Mouse (Mus musculus) heart, postnatal 0 days (tissue): ENCODE data around the gene Gm9964. TPM values are rescaled to one million over a fixed set of nuclear protein-coding genes. Genes with fewer than 3 reads are reported as not detected.

Source experiments
- ATAC-seq: fragments of 200-750 bp; cut with Nextera tagmentation; 2 replicates; pipeline ENCODE4 v1.8.0; 2017; ENCODE audit warnings: low read depth, moderate number of reproducible peaks, moderate library complexity; ENCODE audit not compliant: insufficient read depth
- DNase-seq: peaks from one replicate; pipeline ENCODE4 v3.0.0-alpha.2; 2016; ENCODE audit warnings: low spot score
- H3K27ac ChIP-seq: fragments of 300-500 bp; sonication (generic); 2 replicates; pipeline ENCODE4 v1.5.1; 2014; ENCODE audit warnings: low read depth, mild to moderate bottlenecking
- H3K27me3 ChIP-seq: fragments of 300-500 bp; sonication (generic); 2 replicates; pipeline ENCODE4 v1.6.1; 2014; ENCODE audit warnings: low read length, mixed read lengths; ENCODE audit not compliant: control insufficient read depth, insufficient read depth
- H3K36me3 ChIP-seq: fragments of 300-500 bp; sonication (generic); replicated peaks from 2 replicates; pipeline ENCODE4 v1.6.1; 2014; ENCODE audit warnings: low read length, mixed read lengths; ENCODE audit not compliant: control insufficient read depth, insufficient read depth
- H3K4me1 ChIP-seq: fragments of 300-500 bp; sonication (generic); 2 replicates; pipeline ENCODE4 v1.6.1; 2014; ENCODE audit warnings: antibody characterized with exemption; ENCODE audit not compliant: control insufficient read depth, insufficient read depth
- H3K4me2 ChIP-seq: fragments of 300-500 bp; sonication (generic); 2 replicates; pipeline ENCODE4 v1.6.1; 2014; ENCODE audit warnings: low read depth, mild to moderate bottlenecking, low read length, moderate library complexity
- H3K4me3 ChIP-seq: fragments of 300-500 bp; sonication (generic); 2 replicates; pipeline ENCODE4 v1.5.1; 2014; ENCODE audit warnings: low read depth, low read length
- H3K9ac ChIP-seq: fragments of 300-500 bp; sonication (generic); replicated peaks from 2 replicates; pipeline ENCODE4 v1.6.1; 2014; ENCODE audit warnings: low read depth, low read length, mixed read lengths
- H3K9me3 ChIP-seq: fragments of 300-500 bp; sonication (generic); replicated peaks from 2 replicates; pipeline ENCODE4 v1.6.1; 2016; ENCODE audit warnings: low read length; ENCODE audit not compliant: control insufficient read depth
- CTCF ChIP-seq: IDR thresholded peaks from 2 replicates; pipeline ENCODE4 v1.5.1; 2016; ENCODE audit warnings: antibody characterized with exemption, control low read depth, low read depth
- EP300 ChIP-seq: IDR thresholded peaks from 2 replicates; pipeline ENCODE4 v1.6.1; 2016; ENCODE audit warnings: antibody characterized with exemption, low read depth
- WGBS: fragments of 180-500 bp; shearing (Covaris S2); extraction: QIAGEN DNeasy Blood & Tissue Kit; methylation state at CpG from one replicate; pipeline ENCODE4 v1.1.7; 2014; 5-methylcytosine and 5-hydroxymethylcytosine counted together
- polyA plus RNA-seq: library from polyadenylated mRNA; unstranded; fragments of >200 nt; fragmentation: Nextera tagmentation; extraction: Ambion mirVana; gene quantifications from 2 replicates; pipeline ENCODE4 v1.2.1, GENCODE M21; 2015
- total RNA-seq: library from RNA; depleted of rRNA; stranded (reverse); fragments of >200 nt; gene quantifications from 2 replicates; pipeline ENCODE4 v1.2.3, GENCODE M21; 2014; ENCODE audit warnings: low replicate concordance; rRNA removed

Gm9964 gene
- total and polyA plus RNA-seq, 2 experiments from 2014 or later = not detected

DNA sequence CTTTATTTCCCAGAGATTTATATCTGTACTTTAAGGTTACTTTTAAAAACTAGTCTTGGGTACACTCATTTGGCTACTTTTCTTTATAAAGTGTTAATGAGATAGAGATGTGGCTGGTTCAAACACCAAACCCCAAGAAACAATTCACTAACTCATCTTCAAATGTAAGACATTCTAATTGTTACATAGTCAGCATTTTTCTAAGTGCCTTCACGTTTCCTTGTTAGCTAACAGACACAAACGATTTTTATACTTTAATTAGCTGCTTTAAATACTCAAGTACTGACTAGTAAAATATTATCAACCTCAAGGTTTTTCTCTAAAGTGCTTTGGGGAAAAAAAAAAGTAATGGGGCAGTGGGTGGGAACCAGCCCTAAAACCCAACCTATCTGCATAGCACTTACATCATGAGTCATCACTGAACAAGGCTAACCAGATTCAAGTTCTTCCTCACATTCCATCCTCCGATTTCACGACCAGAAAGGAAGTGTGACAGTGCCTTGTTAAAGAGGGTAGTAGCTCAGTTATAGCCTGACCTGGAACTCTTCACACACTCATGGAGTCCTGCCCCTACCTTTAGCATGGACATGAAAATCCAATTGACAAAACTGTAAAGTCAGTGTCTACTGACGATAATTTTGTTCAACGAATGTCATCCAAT, 43.7 kb downstream of the Gm9964 start:
- Histone ChIP-seq H3K4me1 (peaks cover 16% of the 10 kb centered on the region), H3K4me2 (peak overlapping the region; percentile 83), H3K27me3 (no peaks in the 10 kb centered on the region), H3K4me3 (peak overlapping the region; percentile 83), H3K9me3 (no peaks in the 10 kb centered on the region), H3K36me3 (peaks cover 19% of the 10 kb centered on the region), H3K27ac (peak overlapping the region; percentile 96), H3K9ac (peak overlapping the region; percentile 86)
- DNase-seq = peak; percentile 82
- 6% methylated on average over 6 of the region's 6 CpGs for WGBS
- ATAC-seq = peak; percentile 7; the same call in 1 of the 2 replicates
- no peak for TF ChIP-seq CTCF
- no peak for TF ChIP-seq EP300

Other genes with a start within 250 kb of the Gm9964 start
- gene Ksr1, start 150.5 kb downstream of the Gm9964 start, total RNA-seq = 7.7 and 15.2 TPM in 2 replicates
- 1.3 and 1.5 TPM in 2 replicates for gene Ksr1, start 150.5 kb downstream of the Gm9964 start, polyA plus RNA-seq
- gene Wsb1, start 42.2 kb downstream of the Gm9964 start, total RNA-seq = 60.4 and 73.2 TPM in 2 replicates
- 63.9 and 64.5 TPM in 2 replicates for gene Wsb1, start 42.2 kb downstream of the Gm9964 start, polyA plus RNA-seq
- 19.2 and 20.1 TPM in 2 replicates for gene Nf1, start 42.8 kb upstream of the Gm9964 start, total RNA-seq
- gene Nf1, start 42.8 kb upstream of the Gm9964 start, polyA plus RNA-seq = 2.6 and 3.5 TPM in 2 replicates
- gene Omg, start 207.2 kb upstream of the Gm9964 start, total RNA-seq = not detected in 2 replicates
- gene Omg, start 207.2 kb upstream of the Gm9964 start, polyA plus RNA-seq = 0.07 TPM in 1 of 2 replicates, not detected in the other
- 0.62 and 0.84 TPM in 2 replicates for gene Evi2b, start 226.9 kb upstream of the Gm9964 start, total RNA-seq
- gene Evi2b, start 226.9 kb upstream of the Gm9964 start, polyA plus RNA-seq = 0.36 and 0.54 TPM in 2 replicates
- not detected in 2 replicates for gene Evi2, start 233.7 kb upstream of the Gm9964 start, total RNA-seq
- gene Evi2, start 233.7 kb upstream of the Gm9964 start, polyA plus RNA-seq = 0.14 and 0.19 TPM in 2 replicates
- gene Evi2a, start 233.7 kb upstream of the Gm9964 start, total RNA-seq = 2.0 and 2.1 TPM in 2 replicates
- gene Evi2a, start 233.7 kb upstream of the Gm9964 start, polyA plus RNA-seq = 2.5 TPM in 2 replicates